Mouse (Mus musculus): ENCODE measurements around the gene Gm20441. TPM values are rescaled to one million over a fixed set of nuclear protein-coding genes. Genes with fewer than 3 reads are reported as not detected.

Gm20441 gene
- not detected for polyA plus RNA-seq (2014; fragmentation: Illumina TruSeq; extraction: RNeasy Lipid Tissue Mini Kit (QIAGEN cat#74804); ENCODE audit: low replicate concordance)

DNA sequence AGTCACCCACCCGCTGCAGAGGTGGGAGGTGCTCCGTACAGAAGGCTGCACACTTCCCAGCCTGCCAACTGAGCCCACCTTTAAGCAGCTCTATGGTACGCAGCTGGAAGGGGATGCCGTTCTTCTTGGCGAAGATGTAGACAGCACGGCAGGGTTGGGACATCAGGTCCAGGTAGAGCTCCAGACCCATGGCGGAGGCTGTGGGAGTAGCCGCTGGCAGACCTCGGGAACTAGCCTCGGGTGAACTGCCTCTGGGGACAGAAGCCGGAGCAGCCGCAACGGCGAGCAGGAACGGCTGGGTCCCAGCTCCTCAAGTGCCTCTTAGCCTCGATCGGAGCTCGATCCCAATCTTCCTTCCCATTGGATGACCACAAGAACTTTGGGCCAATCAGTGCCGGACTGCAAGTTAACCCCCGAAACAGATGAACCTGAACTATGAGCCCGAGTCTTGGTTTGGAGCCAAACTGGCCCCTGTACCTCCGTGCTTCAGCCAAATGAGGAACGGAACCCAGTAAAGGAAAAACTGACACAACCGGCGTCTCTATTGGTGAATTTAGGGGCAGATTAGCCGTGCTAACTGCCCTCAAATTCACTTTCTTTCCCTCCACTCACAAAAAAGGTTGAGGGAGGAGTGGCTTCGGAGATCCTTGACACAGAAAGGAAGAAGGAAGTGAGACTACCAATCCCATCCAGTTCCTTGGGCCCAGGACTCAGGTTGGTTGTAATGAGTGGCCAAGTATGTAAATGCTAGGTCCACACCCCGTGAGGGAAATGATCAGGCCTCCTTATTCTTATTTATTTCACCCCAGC is at the start of gene Gm20441, which contains the start of gene Gstt3:
Gene Gm20441 (minus strand): TSS at position 186 of the 810 bp plus-strand sequence.
Gene Gstt3 (minus strand): TSS at position 646 of the 810 bp plus-strand sequence.

DNA sequence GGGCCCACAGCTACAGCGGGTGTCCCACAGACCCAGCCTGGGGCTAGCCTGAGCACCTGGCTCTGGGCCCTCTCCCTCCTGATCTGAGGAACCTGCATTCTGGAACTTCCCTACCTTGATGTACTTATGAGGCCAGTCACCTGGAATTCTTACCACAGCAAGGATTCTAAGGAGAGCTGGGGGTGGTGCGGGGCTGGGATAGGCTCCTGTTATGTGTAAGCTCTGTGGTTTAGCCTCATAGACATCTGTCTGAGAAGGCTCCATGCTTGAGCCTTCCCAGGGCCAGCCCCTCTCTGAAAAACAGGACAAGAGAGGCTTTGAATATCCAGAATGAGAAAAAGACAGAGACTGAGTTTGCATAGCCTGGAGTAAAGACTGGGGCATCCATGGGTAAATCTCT is 41.7 kb upstream of the Gm20441 start, which contains the start of gene Gstt4:
Gene Gstt4 (minus strand): TSS at position 101 of the 400 bp plus-strand sequence.

DNA sequence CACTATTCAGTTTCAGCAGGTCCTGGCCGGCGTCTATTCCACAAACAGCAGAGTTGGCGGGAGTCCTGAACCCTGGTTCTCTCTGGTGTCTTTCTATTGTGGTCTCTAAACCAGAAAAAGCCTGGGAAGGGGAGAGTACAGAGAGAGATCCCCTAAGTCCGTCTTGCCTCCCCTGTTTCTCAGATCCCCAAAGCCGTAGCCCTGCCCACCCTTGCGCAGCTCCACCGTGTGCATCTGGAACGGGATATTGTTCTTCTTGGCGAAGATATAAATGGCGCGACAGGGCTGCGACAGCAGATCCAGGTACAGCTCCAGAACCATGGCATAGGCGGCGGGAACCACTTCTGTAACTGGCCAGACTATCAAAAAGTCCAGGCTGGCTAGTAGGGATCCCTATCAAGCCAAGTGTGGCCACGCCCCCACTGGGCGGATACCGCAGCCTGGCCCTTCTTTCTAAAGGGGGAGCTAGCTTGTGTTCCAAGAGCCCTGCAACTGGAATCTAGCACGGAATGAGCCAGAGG is 17.5 kb upstream of the Gm20441 start, which contains the start of gene Gstt1:
Gene Gstt1 (minus strand): TSS at position 409 of the 521 bp plus-strand sequence.

GRCm38 (mm10) chr10:75772795-75773664 is 7.7 kb downstream of the Gm20441 start, which contains the start of gene Ddt:
Gene Ddt, minus strand, starts transcription at chr10:75773414.

GRCm38 (mm10) chr10:75763682-75764518 is 16.9 kb downstream of the Gm20441 start, which contains the start of gene Cabin1:
Gene Cabin1, minus strand, starts transcription at chr10:75764341.

Other genes with a start within 250 kb of the Gm20441 start
- 1.9 TPM for gene Lrrc75b, start 220.6 kb downstream of the Gm20441 start, polyA plus RNA-seq (2014; fragmentation: Illumina TruSeq; extraction: RNeasy Lipid Tissue Mini Kit (QIAGEN cat#74804); ENCODE audit: low replicate concordance)
- 22.9 TPM for gene Ggt1, start 219.3 kb downstream of the Gm20441 start, polyA plus RNA-seq (2014; fragmentation: Illumina TruSeq; extraction: RNeasy Lipid Tissue Mini Kit (QIAGEN cat#74804); ENCODE audit: low replicate concordance)
- gene Ggt5, start 191.6 kb downstream of the Gm20441 start, polyA plus RNA-seq (2014; fragmentation: Illumina TruSeq; extraction: RNeasy Lipid Tissue Mini Kit (QIAGEN cat#74804); ENCODE audit: low replicate concordance), result 1.2 TPM
- 3.5 TPM for gene Susd2, start 136.9 kb downstream of the Gm20441 start, polyA plus RNA-seq (2014; fragmentation: Illumina TruSeq; extraction: RNeasy Lipid Tissue Mini Kit (QIAGEN cat#74804); ENCODE audit: low replicate concordance)
- 2.5 TPM for gene Cabin1, start 16.6 kb downstream of the Gm20441 start, polyA plus RNA-seq (2014; fragmentation: Illumina TruSeq; extraction: RNeasy Lipid Tissue Mini Kit (QIAGEN cat#74804); ENCODE audit: low replicate concordance)
- 2.4 TPM for gene Ddt, start 7.5 kb downstream of the Gm20441 start, polyA plus RNA-seq (2014; fragmentation: Illumina TruSeq; extraction: RNeasy Lipid Tissue Mini Kit (QIAGEN cat#74804); ENCODE audit: low replicate concordance)
- 36.7 TPM for gene Gstt3, start 460 bp upstream of the Gm20441 start, polyA plus RNA-seq (2014; fragmentation: Illumina TruSeq; extraction: RNeasy Lipid Tissue Mini Kit (QIAGEN cat#74804); ENCODE audit: low replicate concordance)
- gene Gstt1, start 17.6 kb upstream of the Gm20441 start, polyA plus RNA-seq (2014; fragmentation: Illumina TruSeq; extraction: RNeasy Lipid Tissue Mini Kit (QIAGEN cat#74804); ENCODE audit: low replicate concordance), result 10.8 TPM
- not detected for gene Gstt4, start 41.6 kb upstream of the Gm20441 start, polyA plus RNA-seq (2014; fragmentation: Illumina TruSeq; extraction: RNeasy Lipid Tissue Mini Kit (QIAGEN cat#74804); ENCODE audit: low replicate concordance)
- gene Gstt2, start 56.5 kb upstream of the Gm20441 start, polyA plus RNA-seq (2014; fragmentation: Illumina TruSeq; extraction: RNeasy Lipid Tissue Mini Kit (QIAGEN cat#74804); ENCODE audit: low replicate concordance), result 5.7 TPM
- gene Mif, start 79.3 kb upstream of the Gm20441 start, polyA plus RNA-seq (2014; fragmentation: Illumina TruSeq; extraction: RNeasy Lipid Tissue Mini Kit (QIAGEN cat#74804); ENCODE audit: low replicate concordance), result not detected
- not detected for gene Derl3, start 112.5 kb upstream of the Gm20441 start, polyA plus RNA-seq (2014; fragmentation: Illumina TruSeq; extraction: RNeasy Lipid Tissue Mini Kit (QIAGEN cat#74804); ENCODE audit: low replicate concordance)
- gene Smarcb1, start 140.7 kb upstream of the Gm20441 start, polyA plus RNA-seq (2014; fragmentation: Illumina TruSeq; extraction: RNeasy Lipid Tissue Mini Kit (QIAGEN cat#74804); ENCODE audit: low replicate concordance), result 7.2 TPM
- 23.9 TPM for gene Chchd10, start 152.2 kb upstream of the Gm20441 start, polyA plus RNA-seq (2014; fragmentation: Illumina TruSeq; extraction: RNeasy Lipid Tissue Mini Kit (QIAGEN cat#74804); ENCODE audit: low replicate concordance)
- not detected for gene Mmp11, start 155.5 kb upstream of the Gm20441 start, polyA plus RNA-seq (2014; fragmentation: Illumina TruSeq; extraction: RNeasy Lipid Tissue Mini Kit (QIAGEN cat#74804); ENCODE audit: low replicate concordance)
- gene Gm867, start 159.7 kb upstream of the Gm20441 start, polyA plus RNA-seq (2014; fragmentation: Illumina TruSeq; extraction: RNeasy Lipid Tissue Mini Kit (QIAGEN cat#74804); ENCODE audit: low replicate concordance), result not detected
- not detected for gene Vpreb3, start 162.1 kb upstream of the Gm20441 start, polyA plus RNA-seq (2014; fragmentation: Illumina TruSeq; extraction: RNeasy Lipid Tissue Mini Kit (QIAGEN cat#74804); ENCODE audit: low replicate concordance)
- gene Gm5134, start 173.6 kb upstream of the Gm20441 start, polyA plus RNA-seq (2014; fragmentation: Illumina TruSeq; extraction: RNeasy Lipid Tissue Mini Kit (QIAGEN cat#74804); ENCODE audit: low replicate concordance), result not detected

Measured in small intestine, adult 10 weeks (tissue).